Mouse (Mus musculus): Measurements from ENCODE around the gene Ilf3. TPM values are rescaled to one million over a fixed set of nuclear protein-coding genes. Genes with fewer than 3 reads are reported as not detected.

Ilf3 gene
- polyA plus RNA-seq, 1 experiment from 2014 or later: 235 TPM

- Histone ChIP-seq H3K27me3 (ENCODE audit: control insufficient read depth, insufficient read depth, low read length) (no peaks in the 10 kb centered on the region), H3K4me3 (ENCODE audit: low read length) (no peak overlapping the region), H3K36me3 (ENCODE audit: control insufficient read depth, insufficient read depth, low read length) (peaks cover 3% of the 10 kb centered on the region; the same call in 1 of the 2 replicates), H3K4me2 (replicated peaks; ENCODE audit: low read depth, low read length) (no peak overlapping the region), H3K9me3 (ENCODE audit: control insufficient read depth, low read length) (no peaks in the 10 kb centered on the region), H3K27ac (ENCODE audit: low read depth, low read length) (no peak overlapping the region), H3K4me1 (ENCODE audit: control insufficient read depth, insufficient read depth, low read length) (no peaks in the 10 kb centered on the region), H3K9ac (ENCODE audit: low read depth, low read length) (no peak overlapping the region)
- 92% methylated on average over 6 of the region's 6 CpGs for WGBS
- ATAC-seq (ENCODE audit: low FRiP score, low TSS enrichment): no peak
These were observed 77.5 kb downstream of the Ilf3 start for GRCm38 (mm10) chr9:21445081-21445744.

GRCm38 (mm10) chr9:21447778-21448177, 80.1 kb downstream of the Ilf3 start:
- H3K27ac ChIP-seq (ENCODE audit: low read depth, low read length): no peak overlapping the region
- H3K27me3 ChIP-seq (ENCODE audit: control insufficient read depth, insufficient read depth, low read length): no peaks in the 10 kb centered on the region
- H3K4me3 ChIP-seq (ENCODE audit: low read length): no peak overlapping the region
- H3K9ac ChIP-seq (ENCODE audit: low read depth, low read length): no peak overlapping the region
- H3K4me2 ChIP-seq (replicated peaks; ENCODE audit: low read depth, low read length): no peak overlapping the region
- no peak for ATAC-seq (ENCODE audit: low FRiP score, low TSS enrichment)
- no peaks in the 10 kb centered on the region for H3K9me3 ChIP-seq (ENCODE audit: control insufficient read depth, low read length)
- peaks cover 3% of the 10 kb centered on the region; the same call in 1 of the 2 replicates for H3K36me3 ChIP-seq (ENCODE audit: control insufficient read depth, insufficient read depth, low read length)
- 89% methylated on average over 2 of the region's 2 CpGs for WGBS
- H3K4me1 ChIP-seq (ENCODE audit: control insufficient read depth, insufficient read depth, low read length): peaks cover 11% of the 10 kb centered on the region; the same call in 1 of the 2 replicates

GRCm38 (mm10) chr9:21449710-21450109, 82.0 kb downstream of the Ilf3 start:
- WGBS: 86% methylated on average over 2 of the region's 2 CpGs
- Histone ChIP-seq H3K4me2 (replicated peaks; ENCODE audit: low read depth, low read length) (no peak overlapping the region), H3K9ac (ENCODE audit: low read depth, low read length) (no peak overlapping the region), H3K9me3 (ENCODE audit: control insufficient read depth, low read length) (no peaks in the 10 kb centered on the region), H3K4me1 (ENCODE audit: control insufficient read depth, insufficient read depth, low read length) (peaks cover 11% of the 10 kb centered on the region; the same call in 1 of the 2 replicates), H3K27me3 (ENCODE audit: control insufficient read depth, insufficient read depth, low read length) (no peaks in the 10 kb centered on the region), H3K27ac (ENCODE audit: low read depth, low read length) (no peak overlapping the region), H3K36me3 (ENCODE audit: control insufficient read depth, insufficient read depth, low read length) (peaks cover 3% of the 10 kb centered on the region; the same call in 1 of the 2 replicates), H3K4me3 (ENCODE audit: low read length) (no peak overlapping the region)
- no peak for ATAC-seq (ENCODE audit: low FRiP score, low TSS enrichment)

DNA sequence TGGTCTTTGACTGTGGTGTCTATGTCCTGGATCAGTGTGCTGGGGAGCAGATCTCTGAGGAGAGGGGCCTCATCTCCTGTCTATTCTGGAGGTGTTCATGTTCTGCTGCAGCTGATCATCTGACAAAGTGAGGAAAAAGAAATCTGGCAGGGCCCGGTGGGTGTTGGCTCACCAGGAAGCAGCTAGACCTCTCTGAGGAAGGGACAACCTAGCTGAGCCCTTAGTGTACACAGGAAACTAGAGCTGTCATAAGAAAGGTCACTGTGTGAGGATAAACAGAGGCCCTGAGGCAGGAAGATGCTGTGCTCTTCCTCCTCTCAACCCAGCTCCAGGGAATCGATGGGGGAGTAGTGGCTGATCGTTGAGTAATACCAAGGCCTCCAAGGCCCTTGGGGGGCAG, 82.6 kb downstream of the Ilf3 start:
- no peak overlapping the region for H3K9ac ChIP-seq (ENCODE audit: low read depth, low read length)

GRCm38 (mm10) chr9:21451391-21451790, 83.7 kb downstream of the Ilf3 start:
- Histone ChIP-seq H3K4me3 (ENCODE audit: low read length) (no peak overlapping the region), H3K27me3 (ENCODE audit: control insufficient read depth, insufficient read depth, low read length) (no peaks in the 10 kb centered on the region), H3K36me3 (ENCODE audit: control insufficient read depth, insufficient read depth, low read length) (no peaks in the 10 kb centered on the region), H3K4me2 (replicated peaks; ENCODE audit: low read depth, low read length) (no peak overlapping the region), H3K9ac (ENCODE audit: low read depth, low read length) (peak overlapping the region; percentile 8; the same call in 1 of the 2 replicates), H3K4me1 (ENCODE audit: control insufficient read depth, insufficient read depth, low read length) (peaks cover 11% of the 10 kb centered on the region; the same call in 1 of the 2 replicates), H3K9me3 (ENCODE audit: control insufficient read depth, low read length) (no peaks in the 10 kb centered on the region), H3K27ac (ENCODE audit: low read depth, low read length) (no peak overlapping the region)
- no peak for ATAC-seq (ENCODE audit: low FRiP score, low TSS enrichment)
- WGBS: 87% methylated on average over 8 of the region's 8 CpGs

More for the DNA sequence above, 82.6 kb downstream of the Ilf3 start:
- ATAC-seq (ENCODE audit: low FRiP score, low TSS enrichment): no peak
- Histone ChIP-seq H3K9me3 (ENCODE audit: control insufficient read depth, low read length) (no peaks in the 10 kb centered on the region), H3K36me3 (ENCODE audit: control insufficient read depth, insufficient read depth, low read length) (peaks cover 2% of the 10 kb centered on the region; the same call in 1 of the 2 replicates), H3K4me3 (ENCODE audit: low read length) (no peak overlapping the region), H3K4me2 (replicated peaks; ENCODE audit: low read depth, low read length) (no peak overlapping the region), H3K4me1 (ENCODE audit: control insufficient read depth, insufficient read depth, low read length) (peaks cover 11% of the 10 kb centered on the region; the same call in 1 of the 2 replicates), H3K27ac (ENCODE audit: low read depth, low read length) (no peak overlapping the region), H3K27me3 (ENCODE audit: control insufficient read depth, insufficient read depth, low read length) (no peaks in the 10 kb centered on the region)
- WGBS: 72% methylated on average over 3 of the region's 3 CpGs

DNA sequence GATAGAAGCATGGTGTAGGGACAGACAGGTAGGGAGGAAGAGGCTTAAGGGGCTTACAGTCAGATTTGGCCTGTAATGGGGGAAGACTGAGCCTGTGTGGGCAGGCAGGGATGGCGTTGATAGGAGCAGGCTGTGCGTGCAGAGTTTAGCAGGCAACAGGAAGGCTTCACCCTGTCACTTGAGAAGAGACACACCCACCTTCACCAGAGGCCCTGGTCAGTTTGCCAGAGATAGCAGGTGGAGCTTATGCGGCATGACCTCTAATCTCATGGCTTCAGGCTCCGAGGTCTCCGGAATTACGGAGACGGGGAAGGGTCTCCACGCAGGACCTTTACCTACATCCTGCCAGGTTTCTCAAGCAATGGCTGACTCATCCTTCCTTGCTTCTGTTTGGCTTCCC, 84.2 kb downstream of the Ilf3 start:
- peak overlapping the region; percentile 8; the same call in 1 of the 2 replicates for H3K9ac ChIP-seq (ENCODE audit: low read depth, low read length)
- no peak overlapping the region for H3K4me2 ChIP-seq (replicated peaks; ENCODE audit: low read depth, low read length)
- no peak overlapping the region for H3K27ac ChIP-seq (ENCODE audit: low read depth, low read length)
- H3K36me3 ChIP-seq (ENCODE audit: control insufficient read depth, insufficient read depth, low read length): no peaks in the 10 kb centered on the region
- no peaks in the 10 kb centered on the region for H3K27me3 ChIP-seq (ENCODE audit: control insufficient read depth, insufficient read depth, low read length)
- H3K4me1 ChIP-seq (ENCODE audit: control insufficient read depth, insufficient read depth, low read length): peaks cover 11% of the 10 kb centered on the region; the same call in 1 of the 2 replicates
- no peaks in the 10 kb centered on the region for H3K9me3 ChIP-seq (ENCODE audit: control insufficient read depth, low read length)
- no peak overlapping the region for H3K4me3 ChIP-seq (ENCODE audit: low read length)
- WGBS: 49% methylated on average over 8 of the region's 8 CpGs
- ATAC-seq (ENCODE audit: low FRiP score, low TSS enrichment): 0 out of 2 replicates have a peak, but pooled peaks have one; percentile 14

- Histone ChIP-seq H3K4me1 (ENCODE audit: control insufficient read depth, insufficient read depth, low read length) (peaks cover 11% of the 10 kb centered on the region; the same call in 1 of the 2 replicates), H3K27me3 (ENCODE audit: control insufficient read depth, insufficient read depth, low read length) (no peaks in the 10 kb centered on the region), H3K4me3 (ENCODE audit: low read length) (no peak overlapping the region), H3K9ac (ENCODE audit: low read depth, low read length) (no peak overlapping the region), H3K36me3 (ENCODE audit: control insufficient read depth, insufficient read depth, low read length) (no peaks in the 10 kb centered on the region), H3K27ac (ENCODE audit: low read depth, low read length) (no peak overlapping the region), H3K4me2 (replicated peaks; ENCODE audit: low read depth, low read length) (no peak overlapping the region), H3K9me3 (ENCODE audit: control insufficient read depth, low read length) (no peaks in the 10 kb centered on the region)
- ATAC-seq (ENCODE audit: low FRiP score, low TSS enrichment): no peak
- 82% methylated on average over 7 of the region's 7 CpGs for WGBS
These were observed 85.3 kb downstream of the Ilf3 start for GRCm38 (mm10) chr9:21453003-21453402.

DNA sequence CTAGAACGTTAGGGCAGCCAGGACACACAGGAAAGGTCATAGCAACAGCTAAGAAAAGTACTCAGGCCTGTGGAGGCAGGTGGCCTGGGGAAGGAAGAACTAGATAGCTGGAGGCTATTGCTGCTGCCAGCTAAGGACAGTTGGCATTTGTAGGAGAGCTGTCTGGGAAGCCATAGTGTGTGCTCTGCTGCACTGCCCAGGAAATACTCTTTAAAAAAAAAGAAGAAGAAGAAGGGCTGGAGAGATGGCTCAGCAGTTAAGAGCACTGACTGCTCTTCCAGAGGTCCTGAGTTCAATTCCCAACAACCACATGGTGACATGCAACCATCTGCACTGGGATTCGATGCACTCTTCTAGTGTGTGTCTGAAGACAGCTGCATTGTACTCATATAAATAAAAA, 85.8 kb downstream of the Ilf3 start:
- Histone ChIP-seq H3K27me3 (ENCODE audit: control insufficient read depth, insufficient read depth, low read length) (no peaks in the 10 kb centered on the region), H3K9ac (ENCODE audit: low read depth, low read length) (no peak overlapping the region), H3K4me2 (replicated peaks; ENCODE audit: low read depth, low read length) (no peak overlapping the region), H3K27ac (ENCODE audit: low read depth, low read length) (no peak overlapping the region), H3K9me3 (ENCODE audit: control insufficient read depth, low read length) (no peaks in the 10 kb centered on the region), H3K36me3 (ENCODE audit: control insufficient read depth, insufficient read depth, low read length) (no peaks in the 10 kb centered on the region; the same call in 1 of the 2 replicates), H3K4me3 (ENCODE audit: low read length) (no peak overlapping the region), H3K4me1 (ENCODE audit: control insufficient read depth, insufficient read depth, low read length) (peaks cover 11% of the 10 kb centered on the region; the same call in 1 of the 2 replicates)
- 82% methylated on average over 2 of the region's 2 CpGs for WGBS
- no peak for ATAC-seq (ENCODE audit: low FRiP score, low TSS enrichment)

DNA sequence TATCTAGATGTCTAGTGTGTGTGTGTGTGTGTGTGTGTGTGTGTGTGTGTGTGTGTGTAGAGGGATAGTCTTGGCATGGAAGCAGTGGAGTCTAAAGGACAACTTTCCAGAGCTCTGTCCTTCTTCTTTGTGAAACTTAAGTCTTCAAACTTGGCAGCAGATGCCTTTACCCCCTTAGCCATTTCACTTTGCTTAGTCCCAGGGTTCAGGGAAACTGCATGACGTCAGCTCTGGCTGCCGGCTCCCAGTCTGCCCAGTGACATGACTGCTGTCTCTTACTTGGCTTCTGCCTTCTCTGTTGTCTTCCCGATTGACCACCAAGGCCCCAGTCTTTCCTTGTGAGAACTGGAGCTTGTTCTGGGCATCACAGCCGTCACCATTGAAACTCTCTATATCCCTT, 86.9 kb downstream of the Ilf3 start:
- Histone ChIP-seq H3K4me3 (ENCODE audit: low read length) (no peak overlapping the region), H3K27me3 (ENCODE audit: control insufficient read depth, insufficient read depth, low read length) (no peaks in the 10 kb centered on the region), H3K36me3 (ENCODE audit: control insufficient read depth, insufficient read depth, low read length) (no peaks in the 10 kb centered on the region; the same call in 1 of the 2 replicates), H3K4me2 (replicated peaks; ENCODE audit: low read depth, low read length) (no peak overlapping the region), H3K9me3 (ENCODE audit: control insufficient read depth, low read length) (no peaks in the 10 kb centered on the region), H3K4me1 (ENCODE audit: control insufficient read depth, insufficient read depth, low read length) (peaks cover 11% of the 10 kb centered on the region; the same call in 1 of the 2 replicates), H3K9ac (ENCODE audit: low read depth, low read length) (no peak overlapping the region), H3K27ac (ENCODE audit: low read depth, low read length) (no peak overlapping the region)
- no peak for ATAC-seq (ENCODE audit: low FRiP score, low TSS enrichment)
- 77% methylated on average over 4 of the region's 4 CpGs for WGBS
